Mouse (Mus musculus): ENCODE measurements around the gene Smarcd3. TPM values are rescaled to one million over a fixed set of nuclear protein-coding genes. Genes with fewer than 3 reads are reported as not detected.

Gene Smarcd3
- polyA plus RNA-seq, 1 experiment from 2014 or later = 21.1 TPM

- Histone ChIP-seq H3K27me3 (ENCODE audit: control insufficient read depth, insufficient read depth, low read depth, low read length) (peaks cover 11% of the 10 kb centered on the region), H3K36me3 (ENCODE audit: control insufficient read depth, insufficient read depth, low read length) (no peaks in the 10 kb centered on the region), H3K4me2 (ENCODE audit: low read depth, low read length) (no peak overlapping the region), H3K27ac (ENCODE audit: low read length) (no peak overlapping the region), H3K9me3 (ENCODE audit: control insufficient read depth, low read length) (no peaks in the 10 kb centered on the region), H3K4me1 (replicated peaks; ENCODE audit: control insufficient read depth, insufficient read depth, low read length) (peaks cover 4% of the 10 kb centered on the region; the same call in 1 of the 2 replicates), H3K9ac (ENCODE audit: low read length) (no peak overlapping the region), H3K4me3 (ENCODE audit: low read length) (no peak overlapping the region)
- 42% methylated on average over 8 of the region's 8 CpGs for WGBS
- no peak for ATAC-seq (ENCODE audit: low read depth)
Observed at GRCm38 (mm10) chr5:24623041-24623985, 898 bp downstream of the Smarcd3 start.

- no peak for ATAC-seq (ENCODE audit: low read depth)
- WGBS = 74% methylated on average over 7 of the region's 7 CpGs
- H3K27me3 ChIP-seq (ENCODE audit: control insufficient read depth, insufficient read depth, low read depth, low read length) = peaks cover 11% of the 10 kb centered on the region
- H3K9me3 ChIP-seq (ENCODE audit: control insufficient read depth, low read length) = no peaks in the 10 kb centered on the region
- H3K4me2 ChIP-seq (ENCODE audit: low read depth, low read length) = no peak overlapping the region
- H3K36me3 ChIP-seq (ENCODE audit: control insufficient read depth, insufficient read depth, low read length) = no peaks in the 10 kb centered on the region
- no peak overlapping the region for H3K9ac ChIP-seq (ENCODE audit: low read length)
- no peak overlapping the region for H3K27ac ChIP-seq (ENCODE audit: low read length)
- H3K4me1 ChIP-seq (replicated peaks; ENCODE audit: control insufficient read depth, insufficient read depth, low read length) = peaks cover 4% of the 10 kb centered on the region; the same call in 1 of the 2 replicates
- H3K4me3 ChIP-seq (ENCODE audit: low read length) = no peak overlapping the region
Observed at GRCm38 (mm10) chr5:24622386-24623040, 1.7 kb downstream of the Smarcd3 start.

GRCm38 (mm10) chr5:24620626-24621025 is 3.6 kb downstream of the Smarcd3 start:
- H3K9me3 ChIP-seq (ENCODE audit: control insufficient read depth, low read length) = no peaks in the 10 kb centered on the region
- no peaks in the 10 kb centered on the region for H3K36me3 ChIP-seq (ENCODE audit: control insufficient read depth, insufficient read depth, low read length)
- WGBS = 69% methylated on average over 8 of the region's 8 CpGs
- no peak for ATAC-seq (ENCODE audit: low read depth)
- peaks cover 11% of the 10 kb centered on the region for H3K27me3 ChIP-seq (ENCODE audit: control insufficient read depth, insufficient read depth, low read depth, low read length)
- no peak overlapping the region for H3K9ac ChIP-seq (ENCODE audit: low read length)
- no peak overlapping the region for H3K4me2 ChIP-seq (ENCODE audit: low read depth, low read length)
- H3K27ac ChIP-seq (ENCODE audit: low read length) = no peak overlapping the region
- no peak overlapping the region for H3K4me3 ChIP-seq (ENCODE audit: low read length)
- H3K4me1 ChIP-seq (replicated peaks; ENCODE audit: control insufficient read depth, insufficient read depth, low read length) = peaks cover 4% of the 10 kb centered on the region; the same call in 1 of the 2 replicates

- Histone ChIP-seq H3K9me3 (ENCODE audit: control insufficient read depth, low read length) (no peaks in the 10 kb centered on the region), H3K27me3 (ENCODE audit: control insufficient read depth, insufficient read depth, low read depth, low read length) (peaks cover 11% of the 10 kb centered on the region), H3K27ac (ENCODE audit: low read length) (no peak overlapping the region), H3K36me3 (ENCODE audit: control insufficient read depth, insufficient read depth, low read length) (no peaks in the 10 kb centered on the region), H3K4me1 (replicated peaks; ENCODE audit: control insufficient read depth, insufficient read depth, low read length) (peaks cover 4% of the 10 kb centered on the region; the same call in 1 of the 2 replicates), H3K9ac (ENCODE audit: low read length) (no peak overlapping the region), H3K4me2 (ENCODE audit: low read depth, low read length) (no peak overlapping the region), H3K4me3 (ENCODE audit: low read length) (no peak overlapping the region)
- WGBS = 42% methylated on average over 8 of the region's 8 CpGs
- no peak for ATAC-seq (ENCODE audit: low read depth)
Observed at GRCm38 (mm10) chr5:24620116-24620515, 4.1 kb downstream of the Smarcd3 start.

GRCm38 (mm10) chr5:24618921-24619320 is 5.3 kb downstream of the Smarcd3 start:
- Histone ChIP-seq H3K4me1 (replicated peaks; ENCODE audit: control insufficient read depth, insufficient read depth, low read length) (no peaks in the 10 kb centered on the region), H3K4me3 (ENCODE audit: low read length) (no peak overlapping the region), H3K9ac (ENCODE audit: low read length) (no peak overlapping the region), H3K36me3 (ENCODE audit: control insufficient read depth, insufficient read depth, low read length) (no peaks in the 10 kb centered on the region), H3K27me3 (ENCODE audit: control insufficient read depth, insufficient read depth, low read depth, low read length) (peaks cover 4% of the 10 kb centered on the region), H3K4me2 (ENCODE audit: low read depth, low read length) (no peak overlapping the region), H3K27ac (ENCODE audit: low read length) (no peak overlapping the region), H3K9me3 (ENCODE audit: control insufficient read depth, low read length) (no peaks in the 10 kb centered on the region)
- 77% methylated on average over 3 of the region's 3 CpGs for WGBS
- ATAC-seq (ENCODE audit: low read depth) = no peak

- no peaks in the 10 kb centered on the region for H3K36me3 ChIP-seq (ENCODE audit: control insufficient read depth, insufficient read depth, low read length)
- H3K9ac ChIP-seq (ENCODE audit: low read length) = no peak overlapping the region
- WGBS = 55% methylated on average over 6 of the region's 6 CpGs
- no peaks in the 10 kb centered on the region for H3K27me3 ChIP-seq (ENCODE audit: control insufficient read depth, insufficient read depth, low read depth, low read length)
- no peak for ATAC-seq (ENCODE audit: low read depth)
- H3K9me3 ChIP-seq (ENCODE audit: control insufficient read depth, low read length) = no peaks in the 10 kb centered on the region
- no peak overlapping the region for H3K27ac ChIP-seq (ENCODE audit: low read length)
- H3K4me1 ChIP-seq (replicated peaks; ENCODE audit: control insufficient read depth, insufficient read depth, low read length) = peaks cover 11% of the 10 kb centered on the region
- H3K4me2 ChIP-seq (ENCODE audit: low read depth, low read length) = no peak overlapping the region
- no peak overlapping the region for H3K4me3 ChIP-seq (ENCODE audit: low read length)
Observed at GRCm38 (mm10) chr5:24615097-24615496, 9.1 kb downstream of the Smarcd3 start.

- no peaks in the 10 kb centered on the region for H3K9me3 ChIP-seq (ENCODE audit: control insufficient read depth, low read length)
- ATAC-seq (ENCODE audit: low read depth) = peak; percentile 32; the same call in 1 of the 2 replicates
- no peak overlapping the region for H3K9ac ChIP-seq (ENCODE audit: low read length)
- H3K4me3 ChIP-seq (ENCODE audit: low read length) = no peak overlapping the region
- no peak overlapping the region for H3K4me2 ChIP-seq (ENCODE audit: low read depth, low read length)
- H3K27me3 ChIP-seq (ENCODE audit: control insufficient read depth, insufficient read depth, low read depth, low read length) = no peaks in the 10 kb centered on the region
- H3K36me3 ChIP-seq (ENCODE audit: control insufficient read depth, insufficient read depth, low read length) = no peaks in the 10 kb centered on the region
- H3K4me1 ChIP-seq (replicated peaks; ENCODE audit: control insufficient read depth, insufficient read depth, low read length) = peaks cover 15% of the 10 kb centered on the region
- WGBS = 60% methylated on average over 5 of the region's 5 CpGs
- H3K27ac ChIP-seq (ENCODE audit: low read length) = no peak overlapping the region
Observed at GRCm38 (mm10) chr5:24612302-24612649, 11.9 kb downstream of the Smarcd3 start.

- H3K4me3 ChIP-seq (ENCODE audit: low read length) = no peak overlapping the region
- no peaks in the 10 kb centered on the region for H3K27me3 ChIP-seq (ENCODE audit: control insufficient read depth, insufficient read depth, low read depth, low read length)
- 45% methylated on average over 7 of the region's 7 CpGs for WGBS
- no peak overlapping the region; the same call in 1 of the 2 replicates for H3K9ac ChIP-seq (ENCODE audit: low read length)
- no peaks in the 10 kb centered on the region for H3K36me3 ChIP-seq (ENCODE audit: control insufficient read depth, insufficient read depth, low read length)
- H3K4me1 ChIP-seq (replicated peaks; ENCODE audit: control insufficient read depth, insufficient read depth, low read length) = peaks cover 15% of the 10 kb centered on the region
- no peak overlapping the region for H3K27ac ChIP-seq (ENCODE audit: low read length)
- no peak overlapping the region for H3K4me2 ChIP-seq (ENCODE audit: low read depth, low read length)
- no peaks in the 10 kb centered on the region for H3K9me3 ChIP-seq (ENCODE audit: control insufficient read depth, low read length)
- peak; percentile 31 for ATAC-seq (ENCODE audit: low read depth)
Observed at GRCm38 (mm10) chr5:24611366-24612301, 12.6 kb downstream of the Smarcd3 start.

Data from lung, embryonic 16.5 days (tissue).